ENCODE assay signal across 21 mouse cellular contexts in the genomic region with DNA sequence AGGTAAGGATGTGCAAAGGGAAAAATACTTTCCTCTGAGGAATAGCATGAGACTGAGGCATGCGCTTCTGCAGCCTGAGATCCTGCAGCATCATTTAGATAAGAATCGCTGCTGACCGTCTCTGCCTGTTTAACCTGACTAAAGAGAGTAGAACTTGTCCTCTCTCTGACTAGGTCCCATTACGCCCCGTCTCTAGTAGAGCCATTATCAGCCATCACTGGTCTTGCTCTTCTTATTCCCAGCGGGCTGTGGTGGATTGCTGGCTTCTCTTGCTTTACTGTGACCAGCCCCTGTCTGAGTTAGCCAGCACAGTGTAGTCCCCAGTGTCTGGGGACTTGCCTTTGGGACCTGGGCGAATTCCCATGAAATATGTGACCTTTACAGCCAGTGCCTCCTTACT. TPM values are rescaled to one million over a fixed set of nuclear protein-coding genes. Genes with fewer than 3 reads are reported as not detected.
DNase-seq lines count a peak whose midpoint lies in the region; ATAC-seq and TF ChIP-seq lines count a peak whose summit lies in the region.
"Had no signal": no experiment of that assay in that cellular context is flagged by ENCODE, and none has a peak within 500 bp of the region (broad histone marks: within the 10 kb centered on the region; RNA-seq: fewer than 3 reads in every experiment).

No protein-coding gene starts in this region.

- H3K9ac ChIP-seq in ES-Bruce4 (ENCODE audit: low read depth, poor library complexity, severe bottlenecking) = no peak overlapping the region
- H3K9ac ChIP-seq in hindbrain, embryonic 14.5 days = no peak overlapping the region
- H3K9ac ChIP-seq: embryonic facial prominence, embryonic 15.5 days; hindbrain, embryonic 12.5 days had no signal

- H3K9me3 ChIP-seq in ES-Bruce4 (replicated peaks; ENCODE audit: control insufficient read depth, insufficient read depth, low read length, poor library complexity, severe bottlenecking) = no peaks in the 10 kb centered on the region
- no peaks in the 10 kb centered on the region for H3K9me3 ChIP-seq in hindbrain, embryonic 14.5 days (ENCODE audit: control insufficient read depth, low read length)
- H3K9me3 ChIP-seq: embryonic facial prominence, embryonic 15.5 days; forebrain, embryonic 10.5 days; heart, embryonic 10.5 days; hindbrain, embryonic 12.5 days had no signal

- H3K27me3 ChIP-seq in ES-Bruce4 (ENCODE audit: control insufficient read depth, insufficient read depth, low read length, poor library complexity, severe bottlenecking) = no peaks in the 10 kb centered on the region
- no peaks in the 10 kb centered on the region for H3K27me3 ChIP-seq in small intestine, adult 2 months (ENCODE audit: control insufficient read depth, insufficient read depth, low read length)
- H3K27me3 ChIP-seq in hindbrain, embryonic 14.5 days (ENCODE audit: control insufficient read depth, insufficient read depth, low read length) = no peaks in the 10 kb centered on the region
- H3K27me3 ChIP-seq: embryonic facial prominence, embryonic 15.5 days; hindbrain, embryonic 12.5 days had no signal

- 93% methylated on average over 7 of the region's 7 CpGs for WGBS in small intestine, adult 2 months
- 92% methylated on average over 7 of the region's 7 CpGs for WGBS in hindbrain, embryonic 14.5 days

- TF ChIP-seq POLR2A in ES-Bruce4 (IDR thresholded peaks at IDR 0.05; ENCODE audit: insufficient read depth, low read length) = no peak
- TF ChIP-seq POLR2A in small intestine, adult 2 months (IDR thresholded peaks at IDR 0.05; ENCODE audit: low read depth, low read length) = no peak

- DNase-seq in adrenal gland, postnatal 14 days = peak; percentile 21
- no peak for DNase-seq in adrenal gland, postnatal 36 days
- DNase-seq in layer of hippocampus, adult 2 months (ENCODE audit: low spot score in 2 of 2) = no peak
- DNase-seq in layer of hippocampus, adult 18-20 months (ENCODE audit: low spot score in 2 of 2) = no peak
- no peak for DNase-seq in hindbrain, embryonic 14.5 days (ENCODE audit: low spot score)
- DNase-seq: adrenal gland, adult 2 months; cerebellum, adult 18-20 months; cerebellum, postnatal 14 days; embryo, embryonic 11 days; gastrocnemius, adult 2 months; gastrocnemius, postnatal 25 days; heart, postnatal 10 days; heart, postnatal 4 days had no signal

- H3K27ac ChIP-seq in layer of hippocampus, adult 2 months = peak overlapping the region; percentile 72
- peak overlapping the region; percentile 83 for H3K27ac ChIP-seq in ES-Bruce4 (ENCODE audit: insufficient read depth, low read length)
- H3K27ac ChIP-seq in small intestine, adult 2 months (ENCODE audit: insufficient read depth, low read depth, low read length) = peak overlapping the region; percentile 48; the same call in 1 of the 2 replicates
- H3K27ac ChIP-seq in hindbrain, embryonic 14.5 days = no peak overlapping the region
- H3K27ac ChIP-seq: embryonic facial prominence, embryonic 15.5 days; forebrain, embryonic 10.5 days; gastrocnemius, adult 2 months; heart, embryonic 10.5 days; hindbrain, embryonic 12.5 days; hindbrain, postnatal 0 days had no signal

- H3K4me1 ChIP-seq in ES-Bruce4 (ENCODE audit: control insufficient read depth, insufficient read depth, low read length) = peaks cover 8% of the 10 kb centered on the region
- H3K4me1 ChIP-seq in small intestine, adult 2 months (ENCODE audit: control insufficient read depth, insufficient read depth, insufficient read length, low read length) = no peaks in the 10 kb centered on the region
- peaks cover 6% of the 10 kb centered on the region; the same call in 1 of the 2 replicates for H3K4me1 ChIP-seq in hindbrain, embryonic 14.5 days (replicated peaks; ENCODE audit: control insufficient read depth, insufficient read depth, low read length)
- H3K4me1 ChIP-seq: embryonic facial prominence, embryonic 15.5 days had no signal

- TF ChIP-seq EP300 in ES-Bruce4 (IDR thresholded peaks at IDR 0.05; ENCODE audit: insufficient read depth, low read depth, low read length) = no peak

- no peak for TF ChIP-seq CTCF in layer of hippocampus, adult 2 months (conservative IDR thresholded peaks at IDR 0.05)
- no peak for TF ChIP-seq CTCF in ES-Bruce4 (IDR thresholded peaks at IDR 0.05; ENCODE audit: low read depth, low read length)
- no peak for TF ChIP-seq CTCF in small intestine, adult 2 months (IDR thresholded peaks at IDR 0.05; ENCODE audit: extremely low read depth, insufficient read length, insufficient replicate concordance, low read depth, low read length)

- H3K4me3 ChIP-seq in layer of hippocampus, adult 2 months = no peak overlapping the region
- no peak overlapping the region for H3K4me3 ChIP-seq in ES-Bruce4 (ENCODE audit: low read depth, low read length)
- H3K4me3 ChIP-seq in small intestine, adult 2 months (ENCODE audit: low read depth, low read length) = no peak overlapping the region
- H3K4me3 ChIP-seq in hindbrain, embryonic 14.5 days (replicated peaks; ENCODE audit: low read length) = no peak overlapping the region
- H3K4me3 ChIP-seq: embryonic facial prominence, embryonic 15.5 days; erythroblast, embryonic 14.5 days; forebrain, embryonic 10.5 days; gastrocnemius, adult 2 months; heart, embryonic 10.5 days; hindbrain, embryonic 12.5 days had no signal

- H3K4me2 ChIP-seq in hindbrain, embryonic 14.5 days (replicated peaks) = no peak overlapping the region
- H3K4me2 ChIP-seq: embryonic facial prominence, embryonic 15.5 days; hindbrain, embryonic 12.5 days had no signal

- ATAC-seq in hindbrain, embryonic 14.5 days (ENCODE audit: low FRiP score) = no peak
- ATAC-seq: hindbrain, postnatal 0 days had no signal

- no peaks in the 10 kb centered on the region; the same call in 1 of the 2 replicates for H3K36me3 ChIP-seq in ES-Bruce4 (ENCODE audit: control insufficient read depth, insufficient read depth, low read length, poor library complexity, severe bottlenecking)
- peaks cover 2% of the 10 kb centered on the region for H3K36me3 ChIP-seq in small intestine, adult 2 months (ENCODE audit: control insufficient read depth, insufficient read depth, low read length)
- H3K36me3 ChIP-seq in hindbrain, embryonic 14.5 days (replicated peaks; ENCODE audit: control insufficient read depth, insufficient read depth) = no peaks in the 10 kb centered on the region
- H3K36me3 ChIP-seq: embryonic facial prominence, embryonic 15.5 days; forebrain, embryonic 10.5 days; heart, embryonic 10.5 days; hindbrain, embryonic 12.5 days had no signal

RNA-seq across cellular contexts. Expression of gene Slc44a1, which starts 50.2 kb away (rescaled TPM):
- total RNA-seq in adrenal gland, postnatal 14 days (2021) = 68.1 and 74.7 TPM in 2 replicates
- 100 to 1,000 TPM; 111 to 116 TPM for total RNA-seq in adrenal gland, postnatal 36 days (2021)
- total RNA-seq in layer of hippocampus, adult 2 months (2021) = 10 to 100 TPM; 75.0 to 78.4 TPM
- 10 to 100 TPM; 75.7 to 84.1 TPM for total RNA-seq in layer of hippocampus, adult 18-20 months (2021)
- 82.8 and 89.9 TPM in 2 replicates for polyA plus RNA-seq in ES-Bruce4 (2011; ENCODE audit: insufficient read depth, insufficient read length, low read depth, missing spikeins)
- 23.1 and 71.5 TPM in 2 replicates for polyA plus RNA-seq in small intestine, adult 2 months (2012; rRNA removed)
- polyA plus RNA-seq in hindbrain, embryonic 14.5 days (2014; fragmentation: Nextera tagmentation; extraction: Ambion mirVana) = 16.6 and 17.7 TPM in 2 replicates
